ENCODE assay signal across 9 mouse cellular contexts in genomic region chr13:55152621-55153415, GRCm38 (mm10). TPM values are rescaled to one million over a fixed set of nuclear protein-coding genes. Genes with fewer than 3 reads are reported as not detected.
DNase-seq lines count a peak whose midpoint lies in the region; ATAC-seq and TF ChIP-seq lines count a peak whose summit lies in the region.
"Had no signal": no experiment of that assay in that cellular context is flagged by ENCODE, and none has a peak within 500 bp of the region (broad histone marks: within the 10 kb centered on the region; RNA-seq: fewer than 3 reads in every experiment).

Gene Fgfr4 (plus strand): TSS chr13:55152640.

- peak within 1 kb of the TSS; percentile 64 for H3K4me2 ChIP-seq in heart, postnatal 0 days (ENCODE audit: low read depth, low read length)
- H3K4me2 ChIP-seq in midbrain, embryonic 14.5 days (ENCODE audit: low read length), result peak within 1 kb of the TSS; percentile 95

- intact Hi-C loops in gastrocnemius, adult 2 months (cut with DNase I), result no loop called here

- no peaks in the 10 kb centered on the region for H3K9me3 ChIP-seq in heart, postnatal 0 days (replicated peaks; ENCODE audit: control insufficient read depth, low read length)
- H3K9me3 ChIP-seq in midbrain, embryonic 14.5 days (ENCODE audit: control insufficient read depth, low read length), result no peaks in the 10 kb centered on the region

- no peak for TF ChIP-seq CTCF in gastrocnemius, adult 2 months (IDR thresholded peaks at IDR 0.05)
- no peak for TF ChIP-seq CTCF in heart, postnatal 0 days (IDR thresholded peaks at IDR 0.05; ENCODE audit: low read depth)

- peak within 1 kb of the TSS; percentile 37 for H3K9ac ChIP-seq in heart, postnatal 0 days (replicated peaks; ENCODE audit: low read depth, low read length)
- peak within 1 kb of the TSS; percentile 53 for H3K9ac ChIP-seq in midbrain, embryonic 14.5 days (replicated peaks; ENCODE audit: low read length)

- peak; percentile 58 for DNase-seq in gastrocnemius, adult 2 months
- DNase-seq in gastrocnemius, adult 18-20 months (ENCODE audit: low spot score), result no peak
- peak; percentile 76 for DNase-seq in embryo, embryonic 10 days (ENCODE audit: low spot score)
- no peak for DNase-seq in heart, postnatal 0 days (ENCODE audit: low spot score)
- DNase-seq in kidney, postnatal 4 days, result peak; percentile 85 to 91
- peak; percentile 50 for DNase-seq in midbrain, embryonic 14.5 days
- no peak for DNase-seq in urinary bladder, adult 2 months (ENCODE audit: low spot score)
- no peak for DNase-seq in urinary bladder, postnatal 36 days (ENCODE audit: low spot score in 2 of 2)

- H3K27ac ChIP-seq in gastrocnemius, adult 2 months, result peak within 1 kb of the TSS; percentile 66
- no peak within 1 kb of the TSS for H3K27ac ChIP-seq in heart, postnatal 0 days (ENCODE audit: low read depth)
- H3K27ac ChIP-seq in midbrain, embryonic 14.5 days (replicated peaks; ENCODE audit: low read depth, low read length), result no peak within 1 kb of the TSS

- 1% methylated on average over 67 of the region's 68 CpGs for WGBS in heart, postnatal 0 days
- 1% methylated on average over 56 of the region's 68 CpGs for WGBS in midbrain, embryonic 14.5 days

- H3K4me3 ChIP-seq in gastrocnemius, adult 2 months, result peak within 1 kb of the TSS; percentile 69
- H3K4me3 ChIP-seq in heart, postnatal 0 days (ENCODE audit: low read depth, low read length), result peak within 1 kb of the TSS; percentile 43
- H3K4me3 ChIP-seq in midbrain, embryonic 14.5 days (replicated peaks; ENCODE audit: low read depth, low read length), result peak within 1 kb of the TSS; percentile 48

- peaks cover 22% of the 10 kb centered on the region for H3K27me3 ChIP-seq in heart, postnatal 0 days (ENCODE audit: control insufficient read depth, insufficient read depth, low read length)
- peaks cover 14% of the 10 kb centered on the region; the same call in 1 of the 2 replicates for H3K27me3 ChIP-seq in midbrain, embryonic 14.5 days (ENCODE audit: control insufficient read depth, insufficient read depth, low read length)

- no peaks in the 10 kb centered on the region for H3K36me3 ChIP-seq in heart, postnatal 0 days (replicated peaks; ENCODE audit: control insufficient read depth, insufficient read depth, low read length)
- no peaks in the 10 kb centered on the region for H3K36me3 ChIP-seq in midbrain, embryonic 14.5 days (ENCODE audit: control insufficient read depth, insufficient read depth, low read length)

- peak; percentile 34; the same call in 1 of the 2 replicates for ATAC-seq in heart, postnatal 0 days (ENCODE audit: insufficient read depth, low read depth)
- ATAC-seq in midbrain, embryonic 14.5 days (ENCODE audit: low FRiP score, low TSS enrichment), result no peak

- no peak for TF ChIP-seq EP300 in heart, postnatal 0 days (IDR thresholded peaks at IDR 0.05; ENCODE audit: low read depth)

- H3K4me1 ChIP-seq in heart, postnatal 0 days (ENCODE audit: control insufficient read depth, insufficient read depth), result no peaks in the 10 kb centered on the region
- H3K4me1 ChIP-seq in midbrain, embryonic 14.5 days (ENCODE audit: control insufficient read depth, insufficient read depth, low read length), result peaks cover 7% of the 10 kb centered on the region

RNA-seq across cellular contexts. Expression of gene Fgfr4, which starts in this region (rescaled TPM):
- total RNA-seq in gastrocnemius, adult 2 months (2021), result 1 to 10 TPM; 2.1 to 2.3 TPM
- total RNA-seq in gastrocnemius, adult 18-20 months (2021), result 1 to 10 TPM; 1.2 to 1.3 TPM
- not detected in 2 replicates for total RNA-seq in heart, postnatal 0 days (2014; rRNA removed; ENCODE audit: low replicate concordance)
- polyA plus RNA-seq in heart, postnatal 0 days (2015; fragmentation: Nextera tagmentation; extraction: Ambion mirVana), result 0.08 and 0.11 TPM in 2 replicates
- 0.38 and 0.99 TPM in 2 replicates for polyA plus RNA-seq in midbrain, embryonic 14.5 days (2014; fragmentation: Nextera tagmentation; extraction: Ambion mirVana)
- polyA plus RNA-seq in urinary bladder, adult 2 months (2012; rRNA removed), result 0.15 and 0.66 TPM in 2 replicates
- total RNA-seq: CH12.LX had no signal

Comparison
In these comparisons a context has a peak if more than half of its experiments do, and no peak if none do; other contexts are left out.
1. DNase-seq: peak in gastrocnemius, adult 2 months (single experiment), embryo, embryonic 10 days (single experiment) and kidney, postnatal 4 days (2 of 2); none in gastrocnemius, adult 18-20 months (single experiment), heart, postnatal 0 days (single experiment), urinary bladder, adult 2 months (single experiment) and urinary bladder, postnatal 36 days (0 of 2).
2. Peak in ATAC-seq, H3K4me3 ChIP-seq, H3K9ac ChIP-seq and H3K4me2 ChIP-seq in heart, postnatal 0 days; RNA of the gene not detected or under 1 TPM.
3. Peak in DNase-seq, H3K4me3 ChIP-seq, H3K9ac ChIP-seq and H3K4me2 ChIP-seq in midbrain, embryonic 14.5 days; RNA of the gene not detected or under 1 TPM.
4. Peak in every context shown above with its lines, with median percentiles within 50 percentile points of each other: H3K4me3 ChIP-seq.